Mouse (Mus musculus) gastrocnemius, adult 2 months (tissue): Measurements from ENCODE around the gene Pigz. TPM values are rescaled to one million over a fixed set of nuclear protein-coding genes. Genes with fewer than 3 reads are reported as not detected.

ENCODE experiments used
- DNase-seq: peaks from one replicate; pipeline ENCODE4 v3.0.0; 2022
- H3K27ac ChIP-seq: fragments of 200-600 bp; 2 replicates; pipeline ENCODE4 v1.8.1; 2022; ENCODE audit warnings: mild to moderate bottlenecking
- H3K4me3 ChIP-seq: fragments of 200-600 bp; 2 replicates; pipeline ENCODE4 v1.8.1; 2022; ENCODE audit warnings: mild to moderate bottlenecking, moderate library complexity
- CTCF ChIP-seq: fragments of 200-600 bp; IDR thresholded peaks from 2 replicates; pipeline ENCODE4 v1.8.1; 2022; ENCODE audit warnings: antibody characterized with exemption, mild to moderate bottlenecking, moderate library complexity
- intact Hi-C: fragments of 180-260 bp; cut with DNase I; formaldehyde crosslinking; loops from one replicate; pipeline ENCODE4 v1.15.1; 2025
- long read RNA-seq, 2 experiments: library from polyadenylated mRNA; stranded (forward); transcript quantifications; one replicate each; pipeline ENCODE4 v2.0.0; 2021
- total RNA-seq, 2 experiments: library from RNA; stranded (reverse); gene quantifications; 2 replicates each; pipeline ENCODE4 v1.2.3; 2021

The Pigz gene
- total RNA-seq = under 1 TPM; 0.20 to 0.71 TPM
- long read RNA-seq, experiment 1, partial matches to known transcripts = 0 of 2 reads
- long read RNA-seq, experiment 1, other reads (novel, unspliced or antisense) = 2 of 2 reads
- long read RNA-seq, experiment 2 = 0 reads

DNA sequence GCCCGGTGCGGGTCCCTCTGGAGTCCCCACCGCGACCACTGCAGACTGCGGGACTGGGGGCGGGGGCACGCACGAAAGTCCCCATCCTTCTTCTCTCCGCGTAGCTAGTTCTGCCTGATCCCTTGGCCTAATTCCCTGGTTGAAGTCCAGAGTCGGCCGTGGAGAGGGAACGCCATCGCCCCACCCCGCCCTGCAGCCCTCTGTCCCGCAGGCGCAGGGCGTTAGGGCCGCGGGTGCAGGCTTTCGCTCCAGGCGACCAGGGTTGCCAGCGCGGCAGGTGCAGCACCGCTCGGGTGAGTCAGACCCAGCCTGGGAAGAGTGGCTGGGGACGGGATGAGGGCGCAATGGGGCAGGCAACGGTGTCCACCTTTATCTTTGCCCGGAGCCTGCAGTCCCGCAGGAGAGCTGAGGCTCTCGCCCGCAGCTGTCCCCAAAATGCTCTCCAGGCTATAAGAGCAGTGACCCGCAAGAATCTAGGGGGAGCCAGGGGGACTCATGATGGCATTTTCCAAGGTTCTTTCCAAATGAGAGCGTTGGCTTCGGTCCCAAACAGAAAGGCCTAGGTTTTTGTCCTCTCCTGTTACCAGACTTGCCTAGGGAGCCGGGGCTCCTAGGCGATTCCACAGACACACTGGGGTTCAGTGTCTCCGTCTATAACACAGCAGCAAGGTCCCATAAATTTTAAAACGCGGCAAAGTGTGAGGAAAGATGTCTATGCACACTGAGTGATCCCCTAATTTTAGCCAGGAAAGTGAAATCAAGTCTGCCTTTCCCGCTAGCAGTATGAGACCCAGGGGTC, at the start of gene Pigz:
Pigz (plus strand) TSS at position 101 of the 799 bp plus-strand sequence.
- peak within 1 kb of the TSS; percentile 82 for H3K27ac ChIP-seq
- peak within 1 kb of the TSS; percentile 76 for H3K4me3 ChIP-seq
- no peak for TF ChIP-seq CTCF
- peak; percentile 84 for DNase-seq
- intact Hi-C loops = no loop called here

DNA sequence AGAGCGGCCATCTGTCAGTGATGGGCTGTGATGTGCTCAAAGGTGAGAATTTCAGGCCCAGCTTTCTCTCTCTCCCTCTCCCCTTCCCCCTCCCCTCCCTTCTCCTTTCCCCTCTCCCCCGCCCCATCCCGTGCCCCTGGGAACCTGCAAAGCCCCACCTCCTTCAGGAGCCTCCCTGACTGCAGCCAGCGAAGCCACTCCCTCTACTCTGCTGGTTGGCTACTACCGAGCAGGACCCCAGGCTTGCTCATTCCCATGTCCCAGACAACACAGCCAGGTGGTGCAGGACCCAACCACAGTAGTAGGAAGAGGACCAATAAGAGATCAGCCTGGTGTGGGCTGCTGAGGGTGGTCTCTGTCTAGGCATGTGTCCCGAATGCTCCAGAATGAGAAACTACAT, 49.7 kb upstream of the Pigz start:
- DNase-seq = no peak
- no peak overlapping the region for H3K27ac ChIP-seq
- no peak for TF ChIP-seq CTCF
- no peak overlapping the region for H3K4me3 ChIP-seq
- intact Hi-C loops = no loop called here

DNA sequence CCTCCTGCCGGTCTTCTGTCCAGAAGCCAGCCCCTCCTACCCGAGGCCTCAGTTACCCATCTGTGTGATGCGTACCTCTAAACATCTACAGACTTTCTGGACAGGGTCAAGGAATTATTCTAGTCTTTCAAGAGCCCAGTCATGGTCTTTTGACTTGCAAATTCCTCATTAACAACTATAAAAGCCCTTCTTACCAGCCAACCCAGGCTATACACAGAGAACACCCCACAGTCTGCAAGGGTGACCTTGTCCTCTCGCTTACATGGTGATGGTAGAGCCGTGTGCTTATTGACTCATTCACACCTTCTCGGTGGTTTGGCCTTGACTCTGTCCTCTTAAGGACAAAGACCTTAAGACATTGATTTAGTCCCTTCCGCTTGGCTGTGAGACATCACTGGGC, 42.7 kb upstream of the Pigz start:
- Histone ChIP-seq H3K27ac (no peak overlapping the region), H3K4me3 (no peak overlapping the region)
- DNase-seq = no peak
- no peak for TF ChIP-seq CTCF
- intact Hi-C loops = no loop called here

DNA sequence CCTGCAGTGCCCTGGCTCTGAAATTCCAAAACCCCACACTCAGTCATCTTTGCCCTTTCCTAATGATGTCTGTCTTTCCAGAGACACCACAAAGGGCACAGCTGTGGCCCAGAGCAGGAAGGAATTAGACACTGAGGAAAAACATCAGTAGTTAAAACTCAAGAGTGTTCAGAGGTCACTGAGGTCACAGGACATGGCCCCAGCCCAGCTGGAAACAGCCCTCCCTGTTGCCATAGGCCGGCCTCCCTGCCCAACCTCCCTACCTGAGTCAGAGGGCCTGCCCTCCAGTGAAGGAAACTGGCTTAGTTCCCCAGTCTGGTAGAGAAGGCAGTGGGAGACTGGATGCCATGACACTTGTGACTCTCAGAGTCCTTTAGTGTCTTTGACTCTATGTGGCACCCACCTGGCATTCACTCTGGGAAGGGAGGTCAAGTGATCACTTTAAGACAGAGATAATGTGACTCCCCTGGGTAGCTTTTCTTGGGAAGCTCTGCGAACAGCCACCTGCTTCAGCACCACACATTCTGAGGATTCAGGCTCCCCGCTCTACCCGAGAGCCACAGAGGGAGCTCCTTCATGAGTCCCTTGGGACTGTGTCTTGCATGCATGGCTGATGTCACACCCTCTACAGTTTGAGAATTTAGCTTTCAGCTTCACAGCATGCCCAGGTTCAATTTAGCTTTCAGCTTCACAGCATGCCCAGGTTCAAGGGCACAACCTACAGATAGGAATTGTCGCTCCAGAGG, 40.1 kb upstream of the Pigz start:
- intact Hi-C loops = loop anchor here (1.0 kb wide), 1 partner anchor 48 kb away; no protein-coding TSS in a partner anchor

DNA sequence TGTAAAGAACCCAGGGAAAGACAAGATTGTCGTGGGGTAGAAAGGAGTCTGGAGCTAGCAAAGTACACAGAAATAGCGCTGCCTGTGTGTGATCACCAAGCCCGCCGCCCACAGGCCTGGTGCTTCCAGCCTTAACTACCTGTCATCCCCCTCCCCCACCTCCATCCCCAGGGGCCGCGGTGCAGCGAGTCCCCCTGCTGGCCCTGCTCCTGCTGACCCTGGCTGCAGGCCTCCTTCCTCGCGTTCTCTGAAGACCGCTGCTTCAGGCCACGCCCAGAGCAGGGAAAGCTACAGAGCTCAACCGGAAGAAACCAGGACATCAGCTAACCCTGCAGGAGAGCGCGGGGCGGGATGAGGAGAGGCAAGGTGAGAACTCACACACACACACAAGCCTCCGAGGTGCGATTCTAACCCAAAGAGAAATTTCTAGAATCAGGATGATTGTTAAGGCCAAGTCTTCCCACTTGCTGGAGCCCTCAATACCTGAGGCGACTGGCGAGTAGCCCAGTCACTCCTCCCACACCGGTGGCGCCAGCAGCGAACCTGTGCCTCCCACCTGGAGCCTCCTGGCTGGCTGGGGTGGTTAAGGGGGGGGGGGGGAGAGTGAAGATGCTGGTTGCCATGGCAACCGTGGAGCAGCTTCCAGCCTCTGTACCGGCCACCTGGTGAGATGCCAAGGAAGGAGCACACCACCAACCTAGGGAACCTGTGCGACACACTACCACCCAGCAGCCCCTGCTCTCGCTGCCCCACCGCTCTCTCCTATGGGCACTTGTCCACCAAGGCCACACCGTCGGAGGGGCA, 36.5 kb upstream of the Pigz start:
- TF ChIP-seq CTCF = no peak
- peak overlapping the region; percentile 23 for H3K4me3 ChIP-seq
- intact Hi-C loops = no loop called here
- DNase-seq = peak; percentile 28
- H3K27ac ChIP-seq = no peak overlapping the region

More for the DNA sequence above, 40.1 kb upstream of the Pigz start:
- H3K27ac ChIP-seq = no peak overlapping the region
- no peak for TF ChIP-seq CTCF
- H3K4me3 ChIP-seq = no peak overlapping the region
- DNase-seq = no peak

DNA sequence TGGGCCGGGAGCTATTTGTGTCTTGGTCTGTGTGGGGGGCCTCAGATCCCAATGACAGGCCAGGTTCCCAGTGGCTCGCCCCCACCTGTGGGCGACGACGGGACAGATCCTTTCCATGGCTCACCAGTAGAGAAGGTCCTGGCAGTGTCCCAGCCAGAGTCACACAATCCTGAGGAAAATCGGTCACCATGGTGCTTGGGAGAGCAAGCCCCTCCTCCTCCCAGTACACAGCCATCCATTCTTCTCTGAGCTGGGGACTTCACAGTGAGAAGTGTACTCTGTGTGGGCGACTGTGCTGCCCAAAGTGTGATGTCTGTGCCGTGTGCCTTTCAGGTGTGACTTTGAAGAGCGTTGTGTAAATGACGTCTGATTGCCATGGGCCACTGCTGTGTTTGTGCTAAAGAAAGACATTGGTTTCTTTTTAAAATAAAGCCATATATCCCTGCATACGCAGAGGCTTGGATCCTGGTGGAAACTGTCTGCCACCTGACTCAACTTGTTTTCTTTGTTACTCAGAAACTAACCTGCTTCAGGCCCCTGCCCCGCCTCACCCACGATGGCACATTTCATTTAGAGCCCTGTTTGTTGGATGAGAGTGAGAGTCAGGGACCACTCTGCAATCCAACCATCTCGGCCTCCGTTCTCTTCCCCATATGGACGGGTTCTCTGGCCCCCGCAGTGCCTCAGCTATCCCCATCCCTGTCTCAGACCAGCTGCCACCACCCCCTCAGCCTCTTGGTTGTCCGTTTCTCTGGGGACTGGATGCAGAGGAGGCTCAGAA, 34.9 kb upstream of the Pigz start:
- intact Hi-C loops = no loop called here

DNA sequence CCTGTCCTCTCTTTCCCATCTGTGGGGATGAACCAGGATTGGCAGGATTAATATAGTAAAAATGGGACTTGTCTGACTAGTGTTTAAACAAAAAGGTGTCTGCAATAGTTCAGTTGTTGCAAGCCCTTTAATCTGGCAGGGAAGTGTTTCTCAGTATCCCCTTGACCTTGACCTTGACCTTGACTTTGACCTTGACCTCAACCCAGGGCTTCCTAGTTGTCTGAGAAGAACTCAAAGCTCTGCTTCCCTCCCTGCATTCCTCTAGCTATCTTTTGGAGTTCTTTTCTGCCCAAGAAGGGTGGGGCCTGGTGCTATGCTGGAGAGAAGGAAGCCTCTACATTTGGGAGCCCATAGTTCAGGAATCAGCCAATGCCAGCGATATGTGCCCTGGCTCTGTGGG, 31.8 kb upstream of the Pigz start:
- Histone ChIP-seq H3K4me3 (no peak overlapping the region), H3K27ac (no peak overlapping the region)
- intact Hi-C loops = no loop called here
- no peak for TF ChIP-seq CTCF
- DNase-seq = no peak

More for the DNA sequence above, 34.9 kb upstream of the Pigz start:
- no peak overlapping the region for H3K27ac ChIP-seq
- no peak for TF ChIP-seq CTCF
- DNase-seq = no peak
- H3K4me3 ChIP-seq = no peak overlapping the region

DNA sequence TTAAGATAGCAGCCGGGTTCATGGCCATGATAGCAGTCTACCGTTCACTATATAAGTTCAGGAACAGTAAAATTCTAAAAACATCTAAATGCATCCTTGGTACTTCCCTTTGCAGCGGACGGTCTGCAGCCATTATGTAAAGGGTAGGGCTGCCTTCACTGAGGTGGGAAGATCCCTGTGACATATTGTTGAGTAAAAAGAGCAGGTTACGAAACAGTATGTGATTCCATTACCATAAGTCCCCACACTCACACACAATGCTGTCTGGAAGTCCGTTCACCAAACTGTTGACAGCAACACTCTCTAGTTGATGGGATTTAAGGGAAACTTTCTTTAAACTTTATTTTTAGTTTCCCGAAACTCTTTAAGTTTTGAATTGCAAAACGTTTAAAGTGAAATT, 30.4 kb upstream of the Pigz start:
- Histone ChIP-seq H3K4me3 (no peak overlapping the region), H3K27ac (no peak overlapping the region)
- intact Hi-C loops = no loop called here
- no peak for DNase-seq
- TF ChIP-seq CTCF = no peak

DNA sequence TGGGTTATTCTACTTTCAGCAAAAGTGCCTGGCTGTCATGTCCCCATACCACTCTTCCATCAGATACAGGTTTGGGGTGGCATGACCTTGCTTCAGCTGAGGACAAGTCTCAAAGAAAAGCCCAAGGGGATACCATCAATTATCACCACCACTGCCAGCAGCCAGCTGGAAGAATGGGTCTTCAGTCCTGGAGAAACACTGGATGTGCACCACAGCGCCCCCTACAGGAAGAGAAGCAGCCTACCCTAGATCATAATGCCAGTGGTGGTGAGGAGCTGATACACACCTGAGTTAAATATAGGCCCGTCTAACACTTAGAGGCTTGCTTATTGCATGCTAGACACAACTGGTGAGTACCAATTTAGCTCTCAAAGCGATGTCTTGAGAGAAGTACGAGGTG, 28.3 kb upstream of the Pigz start:
- DNase-seq = no peak
- intact Hi-C loops = no loop called here
- Histone ChIP-seq H3K4me3 (no peak overlapping the region), H3K27ac (no peak overlapping the region)
- TF ChIP-seq CTCF = peak; percentile 42

DNA sequence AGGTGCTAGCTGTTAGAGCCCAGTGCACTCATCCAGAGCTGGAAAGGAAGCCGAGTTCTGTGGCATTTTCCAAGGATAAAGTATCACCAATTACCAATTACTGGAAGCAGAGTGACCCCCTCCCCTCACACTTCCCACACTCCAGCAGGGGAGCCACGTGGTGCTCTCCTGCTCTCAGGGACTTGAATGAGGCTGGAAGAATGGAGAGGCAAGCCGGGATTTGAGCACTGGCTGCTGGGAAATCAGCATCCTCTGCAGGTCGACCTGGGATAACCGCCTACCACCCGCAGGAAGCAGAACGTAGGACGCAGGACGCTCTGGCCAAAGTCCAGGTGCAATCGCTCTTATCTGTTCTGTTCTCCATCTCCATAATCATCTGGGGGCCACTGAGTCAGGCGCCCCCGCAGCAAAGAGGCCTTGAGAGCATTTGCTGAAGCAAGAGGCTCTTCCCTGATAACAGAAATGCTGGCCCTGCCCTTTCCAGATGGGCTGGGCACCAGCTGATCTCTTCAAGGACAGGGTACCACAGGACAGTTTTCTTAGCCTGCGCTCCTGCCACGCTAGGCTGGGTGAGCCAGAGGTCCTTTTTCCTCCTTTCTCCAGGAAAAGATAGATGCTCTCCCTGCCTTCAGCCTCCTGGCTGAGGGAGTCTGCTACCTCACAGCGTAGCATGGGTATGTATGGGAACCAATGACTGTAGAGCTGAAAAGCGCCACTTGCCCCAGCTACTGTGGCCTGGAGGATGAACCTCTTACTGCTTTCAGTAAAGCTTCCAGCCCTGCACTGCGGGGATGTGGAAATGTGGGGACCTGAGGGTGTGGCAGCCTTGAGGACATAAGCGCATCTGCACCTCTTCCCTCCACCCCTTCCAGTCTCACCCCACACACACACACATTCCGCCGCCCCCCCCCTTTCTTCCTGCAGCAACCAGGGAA, 27.5 kb upstream of the Pigz start:
- intact Hi-C loops = no loop called here
- no peak for DNase-seq
- no peak overlapping the region for H3K27ac ChIP-seq
- peak overlapping the region; percentile 61 for H3K4me3 ChIP-seq
- TF ChIP-seq CTCF = no peak

DNA sequence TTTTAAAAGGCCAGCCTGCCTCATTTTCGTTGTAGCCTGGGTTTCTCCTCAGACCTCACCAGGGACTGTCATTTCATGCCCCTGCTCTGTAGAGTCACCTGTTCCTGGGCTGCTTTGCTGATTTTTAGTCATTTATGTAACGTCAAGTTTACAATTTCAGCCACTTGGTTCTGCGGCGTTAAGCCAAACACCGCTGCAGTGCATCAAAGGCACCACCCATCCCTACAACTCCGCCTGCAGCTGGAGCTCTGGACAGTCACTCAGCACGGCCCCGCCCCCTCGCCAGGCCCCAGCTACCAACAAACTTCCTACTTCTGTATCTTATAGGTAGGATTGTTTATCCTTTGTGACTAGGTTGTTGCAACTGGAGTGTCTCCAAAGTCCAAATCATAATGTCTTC, 26.8 kb upstream of the Pigz start:
- intact Hi-C loops = no loop called here
- Histone ChIP-seq H3K4me3 (peak overlapping the region; percentile 61), H3K27ac (no peak overlapping the region)
- DNase-seq = peak; percentile 53
- no peak for TF ChIP-seq CTCF
